Mouse (Mus musculus) forebrain, embryonic 11.5 days (tissue): ENCODE data around the gene 4933409G03Rik. TPM values are rescaled to one million over a fixed set of nuclear protein-coding genes. Genes with fewer than 3 reads are reported as not detected.

Experiments used
- polyA plus RNA-seq: library from polyadenylated mRNA; unstranded; fragments of >200 nt; fragmentation: Nextera tagmentation; extraction: Ambion mirVana; gene quantifications from 2 replicates; pipeline ENCODE4 v1.2.1, GENCODE M21; 2014

The 4933409G03Rik gene
- polyA plus RNA-seq, 1 experiment from 2014 or later = not detected

Other genes with a start within 250 kb of the 4933409G03Rik start
- gene Stk39, start 110.1 kb upstream of the 4933409G03Rik start, polyA plus RNA-seq = 45.1 and 52.4 TPM in 2 replicates
- gene 4932414N04Rik, start 74.1 kb downstream of the 4933409G03Rik start, polyA plus RNA-seq = not detected in 2 replicates